Mouse (Mus musculus): ENCODE data around the gene Isx. TPM values are rescaled to one million over a fixed set of nuclear protein-coding genes. Genes with fewer than 3 reads are reported as not detected.

Gene Isx
- total and polyA plus RNA-seq, 3 experiments: not detected

DNA sequence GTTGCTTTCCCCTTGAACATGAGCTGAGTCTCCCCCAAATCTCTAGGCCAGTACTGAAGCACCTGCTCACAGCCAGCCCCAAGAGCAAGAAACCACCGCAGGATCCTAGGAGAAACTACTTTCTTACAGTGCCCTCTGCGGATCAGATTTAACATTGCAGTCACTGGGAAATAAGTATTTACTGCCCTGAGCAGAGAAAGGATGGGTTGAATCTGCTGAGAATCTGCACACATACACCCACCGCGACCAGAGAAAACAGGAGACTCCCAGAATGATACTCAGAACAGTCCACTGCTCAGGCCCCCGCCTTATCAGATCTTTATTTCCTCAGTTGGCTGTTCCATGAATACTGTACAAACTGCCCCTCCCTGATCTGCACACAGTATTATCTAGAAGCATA lies 19.5 kb upstream of the Isx start:
- peak; percentile 55 for TF ChIP-seq RAD21 (IDR thresholded peaks at IDR 0.05; ENCODE audit: low read depth, low read length)
- no peak for TF ChIP-seq GABPA (IDR thresholded peaks at IDR 0.05; ENCODE audit: insufficient replicate concordance, low read depth, low read length)
- peak; percentile 51 for TF ChIP-seq SMC3 (IDR thresholded peaks at IDR 0.05; ENCODE audit: low read depth, low read length)
- peak in 1 of 2 experiments; percentile 60; a peak in 2 of 4 replicates for TF ChIP-seq CTCF (conservative IDR thresholded peaks at IDR 0.05 in 1 of 2, IDR thresholded peaks at IDR 0.05 in 1 of 2; ENCODE audit: low read depth in 2 of 2, low read length in 2 of 2)
- H3K79me2 ChIP-seq (replicated peaks; ENCODE audit: control insufficient read depth, extremely low read depth, insufficient read depth, poor library complexity, severe bottlenecking): no peaks in the 10 kb centered on the region
- in situ Hi-C loops (cut with MboI; ENCODE audit: low pct_ligation_motif_present, low pct_unique_long_range_greater_than_20kb, low sequenced_read_pairs) (no loop called here), dilution Hi-C loops (cut with MboI; ENCODE audit: extremely low pct_ligation_motif_present, extremely low pct_unique_long_range_greater_than_20kb, low sequenced_read_pairs) (no loop called here)
- no peaks in the 10 kb centered on the region for H3K4me1 ChIP-seq (ENCODE audit: control insufficient read depth in 1 of 2, insufficient read depth in 2 of 2)
- H3K4me3 ChIP-seq (replicated peaks in 1 of 3; ENCODE audit: low read depth in 2 of 3, low read length in 2 of 3, poor library complexity in 1 of 3): no peak overlapping the region
- no peak overlapping the region for H3K27ac ChIP-seq (ENCODE audit: insufficient read depth, low read depth)
- no peaks in the 10 kb centered on the region for H3K9me3 ChIP-seq (replicated peaks; ENCODE audit: low read length)
- H3K27me3 ChIP-seq (replicated peaks): peaks cover 40% of the 10 kb centered on the region
- H3K4me2 ChIP-seq (ENCODE audit: insufficient read depth, low read depth, poor library complexity, severe bottlenecking): no peak overlapping the region
- no peaks in the 10 kb centered on the region for H3K36me3 ChIP-seq (replicated peaks in 1 of 2; ENCODE audit: control insufficient read depth in 1 of 2, insufficient read depth in 1 of 2, low read length in 1 of 2)
- peak; percentile 3 for DNase-seq (ENCODE audit: extremely low read depth)
- no peak overlapping the region for H3K9ac ChIP-seq (ENCODE audit: insufficient read depth, low read depth)

DNA sequence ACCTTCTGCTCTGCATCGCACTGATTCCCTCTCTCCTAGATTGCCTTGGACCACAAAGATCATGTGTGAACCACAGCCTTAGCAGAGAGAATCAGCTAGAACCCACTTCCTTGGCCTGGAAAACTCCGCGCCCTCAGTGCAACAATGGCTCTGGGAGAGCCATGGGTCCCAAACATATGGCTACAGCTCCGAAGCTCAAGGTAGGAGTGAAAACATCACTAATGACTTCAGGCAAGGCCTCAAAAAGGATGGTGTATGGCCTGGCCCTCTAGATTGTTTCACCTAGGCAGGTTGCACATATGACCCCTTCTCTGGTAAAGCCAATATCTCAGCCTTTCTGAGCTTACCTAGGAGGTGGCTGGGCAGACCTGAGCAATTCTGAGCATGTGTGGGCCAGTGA lies 18.2 kb upstream of the Isx start:
- DNase-seq (ENCODE audit: extremely low read depth): no peak
- no peaks in the 10 kb centered on the region for H3K9me3 ChIP-seq (replicated peaks; ENCODE audit: low read length)
- no peak overlapping the region for H3K4me2 ChIP-seq (ENCODE audit: insufficient read depth, low read depth, poor library complexity, severe bottlenecking)
- no peaks in the 10 kb centered on the region for H3K36me3 ChIP-seq (replicated peaks in 1 of 2; ENCODE audit: control insufficient read depth in 1 of 2, insufficient read depth in 1 of 2, low read length in 1 of 2)
- H3K4me1 ChIP-seq (ENCODE audit: control insufficient read depth in 1 of 2, insufficient read depth in 2 of 2): no peaks in the 10 kb centered on the region
- no peak overlapping the region for H3K9ac ChIP-seq (ENCODE audit: insufficient read depth, low read depth)
- no peaks in the 10 kb centered on the region for H3K79me2 ChIP-seq (replicated peaks; ENCODE audit: control insufficient read depth, extremely low read depth, insufficient read depth, poor library complexity, severe bottlenecking)
- dilution Hi-C loops (cut with MboI; ENCODE audit: extremely low pct_ligation_motif_present, extremely low pct_unique_long_range_greater_than_20kb, low sequenced_read_pairs): no loop called here
- H3K27me3 ChIP-seq (replicated peaks): peaks cover 41% of the 10 kb centered on the region
- no peak overlapping the region for H3K27ac ChIP-seq (ENCODE audit: insufficient read depth, low read depth)
- in situ Hi-C loops (cut with MboI; ENCODE audit: low pct_ligation_motif_present, low pct_unique_long_range_greater_than_20kb, low sequenced_read_pairs): no loop called here
- no peak for TF ChIP-seq NRF1 (IDR thresholded peaks at IDR 0.05; ENCODE audit: low read depth, low read length)
- H3K4me3 ChIP-seq (replicated peaks in 1 of 3; ENCODE audit: low read depth in 2 of 3, low read length in 2 of 3, poor library complexity in 1 of 3): no peak overlapping the region

DNA sequence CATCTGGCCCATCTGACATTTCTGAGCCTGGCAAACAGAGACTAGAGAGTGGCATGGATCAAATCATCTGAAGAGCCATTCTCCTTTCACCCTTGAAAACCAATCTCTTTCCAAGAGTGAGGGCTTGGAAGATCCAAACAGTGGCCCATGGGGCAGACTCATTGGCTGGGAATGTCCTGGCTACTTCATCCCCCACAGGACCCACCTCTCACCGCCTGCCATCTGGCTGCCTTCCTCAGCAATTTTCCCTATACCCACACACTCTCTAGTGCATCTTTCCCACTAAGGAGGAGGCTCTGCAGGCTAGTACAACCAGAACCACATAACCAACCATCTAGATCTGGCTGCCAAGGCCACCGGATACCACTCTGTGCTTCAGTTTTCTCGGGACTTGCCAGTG lies 17.6 kb upstream of the Isx start:
- no peaks in the 10 kb centered on the region for H3K79me2 ChIP-seq (replicated peaks; ENCODE audit: control insufficient read depth, extremely low read depth, insufficient read depth, poor library complexity, severe bottlenecking)
- in situ Hi-C loops (cut with MboI; ENCODE audit: low pct_ligation_motif_present, low pct_unique_long_range_greater_than_20kb, low sequenced_read_pairs) (no loop called here), dilution Hi-C loops (cut with MboI; ENCODE audit: extremely low pct_ligation_motif_present, extremely low pct_unique_long_range_greater_than_20kb, low sequenced_read_pairs) (no loop called here)
- H3K36me3 ChIP-seq (replicated peaks in 1 of 2; ENCODE audit: control insufficient read depth in 1 of 2, insufficient read depth in 1 of 2, low read length in 1 of 2): no peaks in the 10 kb centered on the region
- DNase-seq (ENCODE audit: extremely low read depth): no peak
- H3K27me3 ChIP-seq (replicated peaks): peaks cover 40% of the 10 kb centered on the region
- H3K27ac ChIP-seq (ENCODE audit: insufficient read depth, low read depth): no peak overlapping the region
- no peak overlapping the region for H3K9ac ChIP-seq (ENCODE audit: insufficient read depth, low read depth)
- H3K4me2 ChIP-seq (ENCODE audit: insufficient read depth, low read depth, poor library complexity, severe bottlenecking): no peak overlapping the region
- TF ChIP-seq ZC3H11A (IDR thresholded peaks at IDR 0.05; ENCODE audit: low read depth, low read length) (no peak), ZKSCAN1 (IDR thresholded peaks at IDR 0.05; ENCODE audit: borderline replicate concordance, low read depth, low read length) (no peak), RCOR1 (conservative IDR thresholded peaks at IDR 0.05; ENCODE audit: low read depth, low read length) (no peak), TCF12 (IDR thresholded peaks at IDR 0.05; ENCODE audit: low read depth, low read length) (no peak), POLR2A (IDR thresholded peaks at IDR 0.05; ENCODE audit: low read depth, low read length) (no peak), POLR2AphosphoS2 (IDR thresholded peaks at IDR 0.05; ENCODE audit: low read depth, low read length) (no peak), BHLHE40 (IDR thresholded peaks at IDR 0.05; ENCODE audit: low read depth, low read length) (no peak), GABPA (IDR thresholded peaks at IDR 0.05; ENCODE audit: insufficient replicate concordance, low read depth, low read length) (no peak)
- H3K9me3 ChIP-seq (replicated peaks; ENCODE audit: low read length): no peaks in the 10 kb centered on the region
- H3K4me3 ChIP-seq (replicated peaks in 1 of 3; ENCODE audit: low read depth in 2 of 3, low read length in 2 of 3, poor library complexity in 1 of 3): no peak overlapping the region
- no peaks in the 10 kb centered on the region for H3K4me1 ChIP-seq (ENCODE audit: control insufficient read depth in 1 of 2, insufficient read depth in 2 of 2)

All from CH12.LX (cell line).